Mouse (Mus musculus) thymus, adult 2 months (tissue): ENCODE data around the gene Fam227b.

Experiments used
- CTCF ChIP-seq: fragments of 200-500 bp; IDR thresholded peaks from 2 replicates; pipeline ENCODE4 v1.5.1; 2012; ENCODE audit warnings: mild to moderate bottlenecking, control low read depth, low read length, moderate library complexity, borderline replicate concordance; ENCODE audit not compliant: control insufficient read depth, poor library complexity, insufficient read depth; ENCODE audit errors: extremely low read depth
- POLR2A ChIP-seq: fragments of 200-500 bp; IDR thresholded peaks from 2 replicates; pipeline ENCODE4 v1.6.1; 2012; ENCODE audit warnings: mild to moderate bottlenecking, low read length, control low read depth, moderate library complexity; ENCODE audit not compliant: control insufficient read depth, poor library complexity, insufficient read depth; ENCODE audit errors: extremely low read depth

- no peak for TF ChIP-seq CTCF
- TF ChIP-seq POLR2A, result no peak
These were observed 75.3 kb downstream of the Fam227b start for GRCm38 (mm10) chr2:126076506-126076905.
